ENCODE assay signal across 27 mouse cellular contexts in genomic region chr2:26967262-26967661, GRCm38 (mm10). TPM values are rescaled to one million over a fixed set of nuclear protein-coding genes. Genes with fewer than 3 reads are reported as not detected.
A peak's percentile ranks its signal among the peaks of the same experiment; 100 is the strongest.
DNase-seq lines count a peak whose midpoint lies in the region; TF ChIP-seq lines count a peak whose summit lies in the region.
"Had no signal": no experiment of that assay in that cellular context is flagged by ENCODE, and none has a peak within 500 bp of the region (broad histone marks: within the 10 kb centered on the region; RNA-seq: fewer than 3 reads in every experiment).

No protein-coding gene starts in this region.

- intact Hi-C loops in gastrocnemius, adult 2 months (cut with DNase I), result no loop called here
- intact Hi-C loops in gastrocnemius, postnatal 36 days (cut with DNase I), result no loop called here
- intact Hi-C loops in left cerebral cortex, adult 2 months (cut with DNase I), result no loop called here
- intact Hi-C loops in left cerebral cortex, postnatal 14 days (cut with DNase I), result no loop called here

- H3K9me3 ChIP-seq in E14TG2a.4 (ENCODE audit: low read length), result no peaks in the 10 kb centered on the region
- H3K9me3 ChIP-seq: forebrain, embryonic 13.5 days; hindbrain, embryonic 15.5 days; liver, embryonic 13.5 days; midbrain, embryonic 15.5 days; neural tube, embryonic 15.5 days; stomach, embryonic 15.5 days had no signal

- H3K4me3 ChIP-seq in gastrocnemius, adult 2 months, result no peak overlapping the region
- no peak overlapping the region for H3K4me3 ChIP-seq in left cerebral cortex, adult 2 months
- H3K4me3 ChIP-seq in E14TG2a.4 (replicated peaks; ENCODE audit: low read length), result no peak overlapping the region
- H3K4me3 ChIP-seq: erythroblast, embryonic 14.5 days; forebrain, embryonic 13.5 days; hindbrain, embryonic 15.5 days; liver, embryonic 13.5 days; megakaryocyte, embryonic 14.5 days; midbrain, embryonic 15.5 days; myocyte; neural tube, embryonic 15.5 days; stomach, embryonic 15.5 days had no signal

- no peak for DNase-seq in gastrocnemius, adult 2 months
- no peak for DNase-seq in gastrocnemius, postnatal 36 days
- no peak for DNase-seq in left cerebral cortex, adult 2 months (ENCODE audit: extremely low spot score in 1 of 2, low spot score in 2 of 2)
- DNase-seq in left cerebral cortex, postnatal 14 days (ENCODE audit: low spot score in 2 of 2), result no peak
- DNase-seq in naive thymus-derived CD4-positive, alpha-beta T cell, adult 2 months (ENCODE audit: low read depth), result peak; percentile 38
- no peak for DNase-seq in testis, postnatal 10 days (ENCODE audit: low spot score)
- no peak for DNase-seq in c-Kit-positive CD71-positive TER-119-positive erythroid progenitor cells, embryonic 14.5 days (ENCODE audit: low spot score)
- DNase-seq: adrenal gland, adult 2 months; B cell, adult 2 months; cerebellum, adult 9-11 months; heart, postnatal 36 days; kidney, adult 18-20 months; kidney, postnatal 10 days; liver, embryonic 13.5 days; lung, postnatal 14 days had no signal

- TF ChIP-seq CTCF in gastrocnemius, adult 2 months (IDR thresholded peaks at IDR 0.05), result peak; percentile 25; the same call in 1 of the 2 replicates
- TF ChIP-seq CTCF in left cerebral cortex, adult 2 months (IDR thresholded peaks at IDR 0.05), result peak; percentile 5
- TF ChIP-seq CTCF in E14TG2a.4 (conservative IDR thresholded peaks at IDR 0.05; ENCODE audit: low read length), result peak; percentile 84

- H3K27ac ChIP-seq in gastrocnemius, adult 2 months, result no peak overlapping the region
- no peak overlapping the region for H3K27ac ChIP-seq in left cerebral cortex, adult 2 months
- H3K27ac ChIP-seq: forebrain, embryonic 13.5 days; hindbrain, embryonic 15.5 days; liver, embryonic 13.5 days; midbrain, embryonic 15.5 days; neural tube, embryonic 15.5 days; stomach, embryonic 15.5 days had no signal

- H3K27me3 ChIP-seq in E14TG2a.4 (ENCODE audit: insufficient read depth, low read length), result no peaks in the 10 kb centered on the region
- H3K27me3 ChIP-seq: forebrain, embryonic 13.5 days; hindbrain, embryonic 15.5 days; midbrain, embryonic 15.5 days; neural tube, embryonic 15.5 days; stomach, embryonic 15.5 days had no signal

- H3K36me3 ChIP-seq in E14TG2a.4 (ENCODE audit: insufficient read depth, low read length), result peaks cover 9% of the 10 kb centered on the region
- H3K36me3 ChIP-seq: midbrain, embryonic 15.5 days; neural tube, embryonic 15.5 days; stomach, embryonic 15.5 days had no signal

- H3K4me1 ChIP-seq in E14TG2a.4 (replicated peaks; ENCODE audit: low read depth, low read length), result peaks cover 23% of the 10 kb centered on the region

RNA-seq across cellular contexts. Expression of gene Rexo4, which starts 3.1 kb away (rescaled TPM):
- 10 to 100 TPM; 16.0 to 19.1 TPM for total RNA-seq in gastrocnemius, adult 2 months (2021)
- total RNA-seq in gastrocnemius, postnatal 36 days (2021), result 10 to 100 TPM; 13.6 to 17.1 TPM
- total RNA-seq in left cerebral cortex, adult 2 months (2021), result 10 to 100 TPM; 60.1 to 69.6 TPM
- 10 to 100 TPM; 49.8 to 58.4 TPM for total RNA-seq in left cerebral cortex, postnatal 14 days (2021)

RNA-seq across cellular contexts. Expression of gene Adamts13, which starts 6.0 kb away (rescaled TPM):
- total RNA-seq in gastrocnemius, adult 2 months (2021), result not detected
- total RNA-seq in gastrocnemius, postnatal 36 days (2021), result not detected
- total RNA-seq in left cerebral cortex, adult 2 months (2021), result 1 to 10 TPM; 1.8 to 2.3 TPM
- total RNA-seq in left cerebral cortex, postnatal 14 days (2021), result 1 to 10 TPM; 2.0 to 2.7 TPM
- total RNA-seq: adrenal gland, adult 2 months; G1E; heart, postnatal 36 days had no signal

RNA-seq across cellular contexts. Expression of gene Stkld1, which starts 33.4 kb away (rescaled TPM):
- not detected for total RNA-seq in gastrocnemius, adult 2 months (2021)
- total RNA-seq in gastrocnemius, postnatal 36 days (2021), result not detected
- total RNA-seq in left cerebral cortex, adult 2 months (2021), result under 1 TPM in 1 of 2 experiments, not detected in 1; 0.37 TPM
- total RNA-seq in left cerebral cortex, postnatal 14 days (2021), result under 1 TPM; 0.15 TPM
- total RNA-seq: G1E; gastrocnemius, postnatal 4 days; heart, postnatal 36 days; left cerebral cortex, adult 18-20 months had no signal

RNA-seq across cellular contexts. Expression of gene Surf4, which starts 33.5 kb away (rescaled TPM):
- 10 to 100 TPM; 69.0 to 75.6 TPM for total RNA-seq in gastrocnemius, adult 2 months (2021)
- 10 to 100 TPM; 66.4 to 71.4 TPM for total RNA-seq in gastrocnemius, postnatal 36 days (2021)
- total RNA-seq in left cerebral cortex, adult 2 months (2021), result 10 to 100 TPM; 46.6 to 50.0 TPM
- 10 to 100 TPM; 59.8 to 60.8 TPM for total RNA-seq in left cerebral cortex, postnatal 14 days (2021)

RNA-seq across cellular contexts. Expression of gene Cacfd1, which starts 42.5 kb away (rescaled TPM):
- total RNA-seq in gastrocnemius, adult 2 months (2021), result 10 to 100 TPM; 34.9 to 36.2 TPM
- 10 to 100 TPM; 27.0 to 30.6 TPM for total RNA-seq in gastrocnemius, postnatal 36 days (2021)
- total RNA-seq in left cerebral cortex, adult 2 months (2021), result 10 to 100 TPM; 46.3 to 48.2 TPM
- 10 to 100 TPM; 50.4 to 51.0 TPM for total RNA-seq in left cerebral cortex, postnatal 14 days (2021)

Comparison
In these comparisons a context has a peak if more than half of its experiments do, and no peak if none do; other contexts are left out.
1. CTCF ChIP-seq: peak in every context shown above with its lines; median percentile 84 in E14TG2a.4; 25 in gastrocnemius, adult 2 months; 5 in left cerebral cortex, adult 2 months.